In the genomic region with DNA sequence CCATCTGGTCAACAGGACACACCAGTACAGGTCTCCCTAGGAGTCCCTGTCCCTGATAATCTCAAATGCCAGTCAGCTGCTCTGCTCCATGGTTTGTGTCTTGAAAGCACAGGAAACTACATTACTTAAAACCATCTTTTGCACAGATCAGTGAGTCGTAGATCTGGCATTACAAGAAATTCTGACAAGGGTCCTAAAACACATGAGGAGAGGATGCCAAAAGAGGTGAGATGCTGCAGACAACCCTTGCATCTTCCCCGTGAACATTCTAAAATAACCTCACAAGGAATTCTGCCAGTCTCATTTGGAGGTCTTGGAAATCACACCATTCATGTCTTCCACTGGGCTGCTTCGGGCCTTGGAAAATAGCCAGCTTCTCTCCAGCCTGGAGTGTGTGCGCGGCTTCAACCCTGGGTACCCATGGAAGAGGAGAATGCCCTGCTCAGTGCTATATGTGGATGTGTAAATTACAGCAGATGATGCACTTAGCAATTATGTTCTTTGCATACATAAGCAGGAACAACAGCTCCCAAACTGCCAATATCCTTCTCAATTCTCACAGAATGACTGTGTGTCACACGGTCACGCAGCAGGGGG, we compare ENCODE assay signal across 16 mouse cellular contexts.
A peak's percentile ranks its signal among the peaks of the same experiment; 100 is the strongest.
DNase-seq lines count a peak whose midpoint lies in the region; ATAC-seq and TF ChIP-seq lines count a peak whose summit lies in the region.
"Had no signal": no experiment of that assay in that cellular context is flagged by ENCODE, and none has a peak within 500 bp of the region (broad histone marks: within the 10 kb centered on the region; RNA-seq: fewer than 3 reads in every experiment).

No protein-coding gene starts in this region.

- peak; percentile 55; the same call in 1 of the 2 replicates for ATAC-seq in forebrain, embryonic 14.5 days
- ATAC-seq in forebrain, embryonic 11.5 days (replicated peaks; ENCODE audit: low FRiP score), result no peak
- ATAC-seq in forebrain, postnatal 0 days, result peak; percentile 94
- ATAC-seq: intestine, postnatal 0 days; Patski had no signal

- no peaks in the 10 kb centered on the region for H3K27me3 ChIP-seq in forebrain, embryonic 14.5 days (replicated peaks; ENCODE audit: control insufficient read depth, insufficient read depth, low read length)
- no peaks in the 10 kb centered on the region for H3K27me3 ChIP-seq in forebrain, embryonic 11.5 days (ENCODE audit: control insufficient read depth, insufficient read depth, low read length)
- no peaks in the 10 kb centered on the region for H3K27me3 ChIP-seq in forebrain, postnatal 0 days (ENCODE audit: insufficient read depth, low read length)
- H3K27me3 ChIP-seq: heart, embryonic 12.5 days; lung, embryonic 15.5 days had no signal

- intact Hi-C loops in left cerebral cortex, postnatal 4 days (cut with DNase I), result no loop called here
- intact Hi-C loops in left cerebral cortex, postnatal 36 days (cut with DNase I), result no loop called here

- no peaks in the 10 kb centered on the region for H3K36me3 ChIP-seq in forebrain, embryonic 14.5 days (ENCODE audit: control insufficient read depth, insufficient read depth, low read length)
- H3K36me3 ChIP-seq in forebrain, embryonic 11.5 days (ENCODE audit: control insufficient read depth, insufficient read depth, low read length), result no peaks in the 10 kb centered on the region
- no peaks in the 10 kb centered on the region for H3K36me3 ChIP-seq in forebrain, postnatal 0 days (ENCODE audit: insufficient read depth)
- H3K36me3 ChIP-seq: heart, embryonic 12.5 days; lung, embryonic 15.5 days had no signal

- TF ChIP-seq POLR2A in lung, adult 2 months (IDR thresholded peaks at IDR 0.05; ENCODE audit: borderline replicate concordance, extremely low read depth, low read depth, low read length), result no peak

- H3K4me3 ChIP-seq in forebrain, embryonic 14.5 days (ENCODE audit: low read depth, low read length), result no peak overlapping the region
- H3K4me3 ChIP-seq in forebrain, embryonic 11.5 days (ENCODE audit: low read depth, low read length), result no peak overlapping the region
- no peak overlapping the region for H3K4me3 ChIP-seq in forebrain, postnatal 0 days (ENCODE audit: low read depth, low read length)
- no peak overlapping the region for H3K4me3 ChIP-seq in lung, adult 2 months (replicated peaks; ENCODE audit: extremely low read depth, low read depth, low read length)
- H3K4me3 ChIP-seq: heart, embryonic 12.5 days; lung, embryonic 15.5 days had no signal

- H3K9ac ChIP-seq in forebrain, embryonic 14.5 days (ENCODE audit: low read length), result no peak overlapping the region
- H3K9ac ChIP-seq in forebrain, embryonic 11.5 days (ENCODE audit: low read length), result no peak overlapping the region
- no peak overlapping the region for H3K9ac ChIP-seq in forebrain, postnatal 0 days
- H3K9ac ChIP-seq: heart, embryonic 12.5 days; lung, embryonic 15.5 days had no signal

- no peak overlapping the region for H3K27ac ChIP-seq in forebrain, embryonic 14.5 days (ENCODE audit: low read depth, low read length)
- H3K27ac ChIP-seq in forebrain, embryonic 11.5 days (ENCODE audit: low read depth, low read length), result no peak overlapping the region
- H3K27ac ChIP-seq in forebrain, postnatal 0 days (ENCODE audit: low read depth, low read length), result peak overlapping the region; percentile 35; the same call in 1 of the 2 replicates
- H3K27ac ChIP-seq: lung, embryonic 15.5 days had no signal

- no peak for TF ChIP-seq CTCF in forebrain, postnatal 0 days (IDR thresholded peaks at IDR 0.05; ENCODE audit: low read depth)
- no peak for TF ChIP-seq CTCF in lung, adult 2 months (IDR thresholded peaks at IDR 0.05; ENCODE audit: insufficient read depth, low read length)

- no peaks in the 10 kb centered on the region for H3K9me3 ChIP-seq in forebrain, embryonic 14.5 days (replicated peaks; ENCODE audit: control insufficient read depth, low read length)
- no peaks in the 10 kb centered on the region for H3K9me3 ChIP-seq in forebrain, embryonic 11.5 days (ENCODE audit: control insufficient read depth, low read length)
- H3K9me3 ChIP-seq in forebrain, postnatal 0 days (ENCODE audit: low read length), result no peaks in the 10 kb centered on the region
- H3K9me3 ChIP-seq: heart, embryonic 12.5 days; lung, embryonic 15.5 days had no signal

- H3K4me2 ChIP-seq in forebrain, embryonic 14.5 days (ENCODE audit: low read length), result no peak overlapping the region
- H3K4me2 ChIP-seq in forebrain, embryonic 11.5 days (ENCODE audit: low read depth, low read length, severe bottlenecking), result no peak overlapping the region
- no peak overlapping the region for H3K4me2 ChIP-seq in forebrain, postnatal 0 days (ENCODE audit: low read depth)
- H3K4me2 ChIP-seq: heart, embryonic 12.5 days; lung, embryonic 15.5 days had no signal

- 60% methylated on average over 7 of the region's 7 CpGs for WGBS in forebrain, embryonic 14.5 days
- WGBS in forebrain, embryonic 11.5 days, result 87% methylated on average over 7 of the region's 7 CpGs
- 47% methylated on average over 7 of the region's 7 CpGs for WGBS in forebrain, postnatal 0 days
- 85% methylated on average over 7 of the region's 7 CpGs for WGBS in lung, adult 2 months

- H3K4me1 ChIP-seq in forebrain, embryonic 14.5 days (ENCODE audit: control insufficient read depth, insufficient read depth, low read length), result no peaks in the 10 kb centered on the region; the same call in 1 of the 2 replicates
- no peaks in the 10 kb centered on the region for H3K4me1 ChIP-seq in forebrain, embryonic 11.5 days (replicated peaks; ENCODE audit: control insufficient read depth, insufficient read depth, low read length)
- H3K4me1 ChIP-seq in forebrain, postnatal 0 days (ENCODE audit: insufficient read depth), result no peaks in the 10 kb centered on the region
- no peaks in the 10 kb centered on the region for H3K4me1 ChIP-seq in lung, adult 2 months (ENCODE audit: control insufficient read depth, insufficient read depth, low read length)
- H3K4me1 ChIP-seq: heart, embryonic 12.5 days; lung, embryonic 15.5 days had no signal

- DNase-seq in forebrain, embryonic 14.5 days (ENCODE audit: low spot score), result peak; percentile 59
- DNase-seq in forebrain, embryonic 11.5 days (ENCODE audit: low spot score), result no peak
- DNase-seq in left cerebral cortex, postnatal 4 days, result peak; percentile 40
- DNase-seq in left cerebral cortex, postnatal 36 days (ENCODE audit: low spot score in 2 of 2), result no peak
- peak; percentile 8 for DNase-seq in cerebellum, adult 8-10 months
- DNase-seq in forebrain, postnatal 0 days, result peak; percentile 61
- DNase-seq in kidney, postnatal 4 days, result no peak
- no peak for DNase-seq in lung, adult 2 months
- DNase-seq: B cell, adult 2 months; heart, postnatal 4 days; kidney, postnatal 10 days; midbrain, embryonic 14.5 days had no signal

Comparison
In these comparisons a context has a peak if more than half of its experiments do, and no peak if none do; other contexts are left out.
1. DNase-seq: peak in forebrain, embryonic 14.5 days (single experiment), left cerebral cortex, postnatal 4 days (single experiment), cerebellum, adult 8-10 months (single experiment) and forebrain, postnatal 0 days (single experiment); none in forebrain, embryonic 11.5 days (single experiment), left cerebral cortex, postnatal 36 days (0 of 2), kidney, postnatal 4 days (0 of 2) and lung, adult 2 months (single experiment).